Mouse (Mus musculus) CD8-positive naive resting alpha-beta T cell, adult 57 days (primary cell): ENCODE measurements around the gene Olfr351. TPM values are rescaled to one million over a fixed set of nuclear protein-coding genes. Genes with fewer than 3 reads are reported as not detected.

Experiments
- total RNA-seq: library from RNA; stranded (reverse); gene quantifications from one replicate; pipeline ENCODE4 v1.2.4, GENCODE M21; 2023

Olfr351 gene
- total RNA-seq: 0.18 TPM

GRCm38 (mm10) chr2:36862560-36862959 is at the start of gene Olfr351:
Olfr351 (minus strand) TSS chr2:36862660.

GRCm38 (mm10) chr2:36905380-36905779 is 42.9 kb upstream of the Olfr351 start, which contains the start of gene Olfr354:
Olfr354 (plus strand) TSS chr2:36905680.

GRCm38 (mm10) chr2:36892836-36893235 is 30.4 kb upstream of the Olfr351 start, which contains the start of gene Olfr353:
Olfr353 (minus strand) TSS chr2:36892936.

GRCm38 (mm10) chr2:36868160-36868559 is 5.7 kb upstream of the Olfr351 start, which contains the start of gene Olfr352:
Olfr352 (plus strand) TSS chr2:36868460.

GRCm38 (mm10) chr2:36846010-36846409 is 16.4 kb downstream of the Olfr351 start, which contains the start of gene Olfr350:
Olfr350 (plus strand) TSS chr2:36846310.

GRCm38 (mm10) chr2:36816932-36817331 is 45.5 kb downstream of the Olfr351 start, which contains the start of gene Olfr3:
Olfr3 (minus strand) TSS chr2:36817032.

Other genes with a start within 250 kb of the Olfr351 start
- not detected for gene Olfr345, start 222.6 kb downstream of the Olfr351 start, total RNA-seq
- not detected for gene Olfr346, start 176.9 kb downstream of the Olfr351 start, total RNA-seq
- gene Olfr347, start 130.8 kb downstream of the Olfr351 start, total RNA-seq: not detected
- not detected for gene Olfr348, start 78.4 kb downstream of the Olfr351 start, total RNA-seq
- not detected for gene Olfr50, start 72.1 kb downstream of the Olfr351 start, total RNA-seq
- gene Olfr3, start 45.6 kb downstream of the Olfr351 start, total RNA-seq: not detected
- gene Olfr350, start 16.4 kb downstream of the Olfr351 start, total RNA-seq: not detected
- not detected for gene Olfr352, start 5.8 kb upstream of the Olfr351 start, total RNA-seq
- gene Olfr353, start 30.3 kb upstream of the Olfr351 start, total RNA-seq: not detected
- not detected for gene Olfr354, start 43.0 kb upstream of the Olfr351 start, total RNA-seq
- not detected for gene Olfr355, start 66.2 kb upstream of the Olfr351 start, total RNA-seq
- gene Olfr356, start 74.5 kb upstream of the Olfr351 start, total RNA-seq: not detected
- gene Olfr357, start 131.2 kb upstream of the Olfr351 start, total RNA-seq: not detected
- gene Olfr358, start 146.7 kb upstream of the Olfr351 start, total RNA-seq: not detected
- not detected for gene Olfr360, start 203.1 kb upstream of the Olfr351 start, total RNA-seq
- not detected for gene Olfr361, start 226.6 kb upstream of the Olfr351 start, total RNA-seq